Mouse (Mus musculus) lung, adult 10 weeks (tissue): ENCODE measurements around the gene Gm4553. TPM values are rescaled to one million over a fixed set of nuclear protein-coding genes. Genes with fewer than 3 reads are reported as not detected.

Experiments
- polyA plus RNA-seq: library from polyadenylated mRNA; stranded (reverse); fragments of 350-450 nt; fragmentation: Illumina TruSeq; extraction: RNeasy Lipid Tissue Mini Kit (QIAGEN cat#74804); gene quantifications from one replicate; pipeline ENCODE4 v1.2.3, GENCODE M21; 2014; ENCODE audit warnings: low read depth, low replicate concordance; ENCODE audit not compliant: insufficient read depth

Gene Gm4553
- polyA plus RNA-seq = not detected

GRCm38 (mm10) chr7:142165639-142166038 is at the start of gene Gm4553:
Gene Gm4553 (minus strand): TSS chr7:142165739.

GRCm38 (mm10) chr7:142211559-142211958 is 46.0 kb upstream of the Gm4553 start, which contains the start of gene Gm7579:
Gene Gm7579 (plus strand): TSS chr7:142211859.

GRCm38 (mm10) chr7:142201064-142201463 is 35.5 kb upstream of the Gm4553 start, which contains the start of gene Krtap5-3:
Gene Krtap5-3 (plus strand): TSS chr7:142201364.

DNA sequence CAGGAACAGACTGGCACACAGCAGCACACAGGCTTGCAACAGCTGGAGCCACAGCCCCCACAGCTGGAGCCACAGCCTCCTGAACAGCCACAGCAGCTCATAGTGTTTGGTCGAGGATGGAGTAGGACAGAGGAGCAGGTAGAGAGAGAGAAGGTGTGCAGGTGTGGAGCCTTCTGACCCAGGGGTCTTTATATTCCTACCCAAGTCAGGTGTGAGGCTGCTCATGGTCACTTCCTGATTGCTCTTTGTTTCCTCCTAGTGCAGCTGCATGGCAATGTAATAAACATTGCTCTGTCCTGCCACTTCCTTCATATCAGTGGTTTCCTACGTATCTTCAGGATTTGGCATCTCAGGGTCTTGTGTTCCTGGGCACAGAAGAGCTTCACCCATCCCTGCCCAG is 24.8 kb upstream of the Gm4553 start, which contains the start of gene Gm10153:
TSS of gene Gm10153 (minus strand) at position 101 of the 400 bp plus-strand sequence.

GRCm38 (mm10) chr7:142175905-142176304 is 10.4 kb upstream of the Gm4553 start, which contains the start of gene Krtap5-2:
Gene Krtap5-2 (minus strand): TSS chr7:142176005.

DNA sequence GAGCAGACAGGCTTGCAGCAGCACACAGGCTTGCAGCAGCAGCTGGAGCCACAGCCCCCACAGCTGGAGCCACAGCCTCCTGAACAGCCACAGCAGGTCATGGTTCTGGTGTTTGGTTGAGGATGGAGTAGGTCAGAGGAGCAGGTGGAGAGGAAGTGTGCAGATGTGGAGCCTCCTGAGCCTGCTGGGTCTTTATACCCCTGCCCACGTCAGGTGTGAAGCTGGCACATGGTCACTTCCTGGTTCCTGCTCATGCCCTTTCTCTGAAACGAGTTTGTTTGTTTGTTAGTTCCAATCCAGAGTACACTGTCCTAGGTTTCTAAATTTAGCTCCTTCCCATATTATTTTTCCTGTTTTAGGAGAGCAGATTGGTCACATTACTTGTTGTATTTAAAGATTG is 8.5 kb downstream of the Gm4553 start, which contains the start of gene Gm29735:
TSS of gene Gm29735 (minus strand) at position 101 of the 400 bp plus-strand sequence.

GRCm38 (mm10) chr7:142144507-142144906 is 21.0 kb downstream of the Gm4553 start, which contains the start of gene Gm45337:
Gene Gm45337 (minus strand): TSS chr7:142144607.

GRCm38 (mm10) chr7:142135934-142136333 is 29.6 kb downstream of the Gm4553 start, which contains the start of gene Gm39115:
Gene Gm39115 (minus strand): TSS chr7:142136034.

DNA sequence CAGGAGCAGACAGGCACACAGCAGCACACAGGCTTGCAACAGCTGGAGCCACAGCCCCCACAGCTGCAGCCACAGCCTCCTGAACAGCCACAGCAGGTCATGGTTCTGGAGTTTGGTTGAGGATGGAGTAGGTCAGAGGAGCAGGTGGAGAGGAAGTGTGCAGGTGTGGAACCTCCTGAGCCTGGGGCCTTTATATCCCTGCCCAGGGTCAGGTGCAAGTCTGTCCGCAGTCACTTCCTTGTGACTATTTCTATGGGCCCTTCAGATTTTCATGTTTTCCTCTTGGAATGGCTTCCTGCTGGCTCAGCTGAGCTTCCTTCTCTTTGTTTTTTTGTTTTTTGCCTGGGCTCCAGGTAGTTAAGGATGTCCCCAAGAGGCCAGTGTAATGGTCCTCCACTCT is 44.9 kb downstream of the Gm4553 start, which contains the start of gene Gm45618:
TSS of gene Gm45618 (minus strand) at position 101 of the 400 bp plus-strand sequence.

Other genes with a start within 250 kb of the Gm4553 start
- 35.3 TPM for gene Tollip, start 247.2 kb downstream of the Gm4553 start, polyA plus RNA-seq
- not detected for gene Brsk2, start 216.0 kb downstream of the Gm4553 start, polyA plus RNA-seq
- gene Mob2, start 104.7 kb downstream of the Gm4553 start, polyA plus RNA-seq = 60.9 TPM
- 10.8 TPM for gene Dusp8, start 69.9 kb downstream of the Gm4553 start, polyA plus RNA-seq
- gene Gm45618, start 45.0 kb downstream of the Gm4553 start, polyA plus RNA-seq = not detected
- gene Gm39115, start 29.7 kb downstream of the Gm4553 start, polyA plus RNA-seq = not detected
- gene Gm45337, start 21.1 kb downstream of the Gm4553 start, polyA plus RNA-seq = not detected
- not detected for gene Gm29735, start 8.6 kb downstream of the Gm4553 start, polyA plus RNA-seq
- not detected for gene Krtap5-2, start 10.3 kb upstream of the Gm4553 start, polyA plus RNA-seq
- gene Gm10153, start 24.6 kb upstream of the Gm4553 start, polyA plus RNA-seq = not detected
- gene Krtap5-3, start 35.6 kb upstream of the Gm4553 start, polyA plus RNA-seq = not detected
- not detected for gene Gm7579, start 46.1 kb upstream of the Gm4553 start, polyA plus RNA-seq
- not detected for gene Krtap5-5, start 64.2 kb upstream of the Gm4553 start, polyA plus RNA-seq
- not detected for gene Gm40460, start 75.3 kb upstream of the Gm4553 start, polyA plus RNA-seq
- gene Gm2431, start 92.6 kb upstream of the Gm4553 start, polyA plus RNA-seq = not detected
- not detected for gene Gm4559, start 108.6 kb upstream of the Gm4553 start, polyA plus RNA-seq
- not detected for gene Krtap5-1, start 131.4 kb upstream of the Gm4553 start, polyA plus RNA-seq
- gene Krtap5-4, start 137.8 kb upstream of the Gm4553 start, polyA plus RNA-seq = not detected
- 17.5 TPM for gene Ifitm10, start 208.0 kb upstream of the Gm4553 start, polyA plus RNA-seq
- gene Gm49369, start 216.9 kb upstream of the Gm4553 start, polyA plus RNA-seq = not detected
- gene Ctsd, start 222.3 kb upstream of the Gm4553 start, polyA plus RNA-seq = 568 TPM